Mouse (Mus musculus) embryonic facial prominence, embryonic 14.5 days (tissue): ENCODE measurements around the gene Hmgb3. TPM values are rescaled to one million over a fixed set of nuclear protein-coding genes. Genes with fewer than 3 reads are reported as not detected.
"Not testable (repeated sequence)": the region's sequence is repeated elsewhere in the genome, so short reads cannot be mapped to it uniquely, and the experiment has no call there.

ENCODE experiments used
- ATAC-seq: fragments of 200-750 bp; cut with Nextera tagmentation; 2 replicates; pipeline ENCODE4 v1.8.0; 2017; ENCODE audit warnings: low read depth, moderate number of reproducible peaks, moderate TSS enrichment
- DNase-seq: peaks from one replicate; pipeline ENCODE4 v3.0.0-alpha.2; 2015; ENCODE audit warnings: low spot score
- H3K27ac ChIP-seq: fragments of 300-500 bp; sonication (generic); replicated peaks from 2 replicates; pipeline ENCODE4 v1.5.1; 2014; ENCODE audit warnings: low read depth, mild to moderate bottlenecking, low read length, moderate library complexity
- H3K27me3 ChIP-seq: fragments of 300-500 bp; sonication (generic); replicated peaks from 2 replicates; pipeline ENCODE4 v1.6.1; 2014; ENCODE audit warnings: low read length; ENCODE audit not compliant: control insufficient read depth, insufficient read depth
- H3K36me3 ChIP-seq: fragments of 300-500 bp; sonication (generic); 2 replicates; pipeline ENCODE4 v1.6.1; 2014; ENCODE audit warnings: low read length, mixed read lengths; ENCODE audit not compliant: control insufficient read depth, insufficient read depth
- H3K4me1 ChIP-seq: fragments of 300-500 bp; sonication (generic); 2 replicates; pipeline ENCODE4 v1.6.1; 2014; ENCODE audit warnings: antibody characterized with exemption, low read length; ENCODE audit not compliant: control insufficient read depth, insufficient read depth
- H3K4me2 ChIP-seq: fragments of 300-500 bp; sonication (generic); 2 replicates; pipeline ENCODE4 v1.6.1; 2014; ENCODE audit warnings: low read depth, mild to moderate bottlenecking, low read length, moderate library complexity, mixed read lengths
- H3K4me3 ChIP-seq: fragments of 300-500 bp; sonication (generic); 2 replicates; pipeline ENCODE4 v1.5.1; 2014; ENCODE audit warnings: low read depth, mild to moderate bottlenecking, low read length
- H3K9ac ChIP-seq: fragments of 300-500 bp; sonication (generic); 2 replicates; pipeline ENCODE4 v1.6.1; 2014; ENCODE audit warnings: low read depth, mild to moderate bottlenecking, low read length, moderate library complexity, mixed read lengths
- H3K9me3 ChIP-seq: fragments of 300-500 bp; sonication (generic); 2 replicates; pipeline ENCODE4 v1.6.1; 2016; ENCODE audit warnings: low read length; ENCODE audit not compliant: control insufficient read depth
- WGBS: fragments of 180-500 bp; shearing (Covaris S2); extraction: QIAGEN DNeasy Blood & Tissue Kit; methylation state at CpG from one replicate; pipeline ENCODE4 v1.1.7; 2014; 5-methylcytosine and 5-hydroxymethylcytosine counted together
- polyA plus RNA-seq: library from polyadenylated mRNA; unstranded; fragments of >200 nt; fragmentation: Nextera tagmentation; extraction: Ambion mirVana; gene quantifications from 2 replicates; pipeline ENCODE4 v1.2.1, GENCODE M21; 2014

The Hmgb3 gene
- polyA plus RNA-seq: 122 and 159 TPM in 2 replicates

DNA sequence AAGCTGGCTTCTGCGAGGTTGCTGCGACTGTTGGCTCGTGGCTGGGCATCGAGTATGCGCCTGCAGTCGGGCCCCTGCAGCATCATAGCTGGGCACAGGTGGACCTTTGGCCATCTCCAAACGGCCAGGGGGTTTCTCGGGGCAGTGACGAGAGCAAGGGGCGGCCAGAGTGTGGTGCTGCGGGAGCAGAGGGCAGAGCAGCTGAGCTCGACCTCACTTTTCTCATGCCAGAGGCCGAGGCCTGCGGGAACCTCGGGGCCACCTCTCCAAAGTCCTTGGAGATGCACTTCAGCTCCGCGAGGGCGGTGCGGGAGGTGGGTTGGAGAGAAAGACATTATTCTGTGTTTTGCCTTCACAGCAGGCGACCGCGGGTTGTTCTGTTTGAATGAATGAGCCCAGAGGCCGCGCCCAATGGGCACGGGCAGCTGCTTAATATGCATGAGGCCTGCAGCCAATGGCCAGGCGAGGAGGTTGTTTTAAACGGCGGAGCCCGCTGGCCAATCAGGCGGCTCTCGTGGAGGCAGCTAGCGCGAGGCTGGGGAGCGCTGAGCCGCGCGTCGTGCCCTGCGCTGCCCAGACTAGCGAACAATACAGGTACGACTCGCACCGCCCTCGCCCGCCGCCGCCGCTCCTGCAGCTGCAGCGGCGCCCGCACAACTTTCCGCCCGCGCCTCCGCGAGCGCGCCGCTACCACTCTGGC lies at the start of gene Hmgb3:
Gene Hmgb3, plus strand, starts transcription at position 504 of the 700 bp plus-strand sequence.
- whole genome bisulfite sequencing: 27% methylated on average over 35 of the region's 59 CpGs
- peak within 1 kb of the TSS; percentile 62 for H3K4me3 ChIP-seq
- peak; percentile 98 for ATAC-seq

DNA sequence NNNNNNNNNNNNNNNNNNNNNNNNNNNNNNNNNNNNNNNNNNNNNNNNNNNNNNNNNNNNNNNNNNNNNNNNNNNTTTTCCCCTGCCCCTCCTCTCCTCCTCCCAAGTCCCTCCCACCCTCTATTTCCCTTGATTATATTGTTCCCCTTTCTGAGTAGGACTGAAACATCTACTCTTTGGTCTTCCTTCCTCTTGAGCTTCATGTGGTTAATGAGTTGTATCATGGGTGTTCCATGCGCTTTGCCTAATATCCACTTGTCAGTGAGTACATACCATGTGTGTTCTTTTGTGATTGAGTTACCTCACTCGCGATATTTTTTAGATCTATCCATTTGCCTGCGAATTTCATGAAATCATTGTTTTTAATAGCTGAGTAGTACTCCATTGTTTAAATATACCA lies 49.1 kb upstream of the Hmgb3 start:
- WGBS: 84% methylated on average over 4 of the region's 4 CpGs
- not testable (repeated sequence) for H3K27ac ChIP-seq, H3K4me1 ChIP-seq, H3K4me3 ChIP-seq, H3K9ac ChIP-seq, H3K36me3 ChIP-seq, H3K4me2 ChIP-seq, DNase-seq, ATAC-seq, H3K27me3 ChIP-seq, H3K9me3 ChIP-seq

More for the DNA sequence above, at the start of gene Hmgb3:
- peak within 1 kb of the TSS; percentile 92 for H3K27ac ChIP-seq
- peak within 1 kb of the TSS; percentile 89 for H3K9ac ChIP-seq
- H3K9me3 ChIP-seq: no peaks in the 10 kb centered on the region
- no peaks in the 10 kb centered on the region for H3K4me1 ChIP-seq
- DNase-seq: peak; percentile 96
- H3K36me3 ChIP-seq: peaks cover 6% of the 10 kb centered on the region; the same call in 1 of the 2 replicates
- peak within 1 kb of the TSS; percentile 63 for H3K4me2 ChIP-seq
- H3K27me3 ChIP-seq: no peaks in the 10 kb centered on the region; the same call in 1 of the 2 replicates

DNA sequence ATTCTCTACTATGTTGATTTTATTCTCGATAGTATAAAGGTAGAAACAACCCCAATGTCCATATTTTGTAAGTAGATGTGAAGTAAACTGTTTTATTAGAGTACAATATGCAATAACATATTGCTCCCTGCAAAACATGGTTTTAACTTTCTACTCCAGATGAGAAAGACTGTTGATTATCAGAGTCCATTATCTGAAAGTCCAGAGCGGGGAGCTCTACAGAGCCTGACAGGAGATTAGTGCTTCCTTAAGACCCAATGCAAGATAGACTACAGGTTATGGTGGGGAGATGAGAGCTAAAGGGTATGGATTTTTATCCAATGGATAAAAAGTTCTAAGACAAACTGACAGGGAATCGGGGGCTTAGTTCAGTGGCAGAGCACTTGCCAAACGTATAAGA lies 36.5 kb upstream of the Hmgb3 start:
- ATAC-seq (no peak), DNase-seq (no peak)
- Histone ChIP-seq H3K27ac (no peak overlapping the region), H3K4me3 (no peak overlapping the region), H3K9me3 (no peaks in the 10 kb centered on the region), H3K27me3 (no peaks in the 10 kb centered on the region), H3K36me3 (no peaks in the 10 kb centered on the region), H3K9ac (no peak overlapping the region), H3K4me1 (no peaks in the 10 kb centered on the region), H3K4me2 (no peak overlapping the region)
- 81% methylated on average over 4 of the region's 4 CpGs for WGBS

DNA sequence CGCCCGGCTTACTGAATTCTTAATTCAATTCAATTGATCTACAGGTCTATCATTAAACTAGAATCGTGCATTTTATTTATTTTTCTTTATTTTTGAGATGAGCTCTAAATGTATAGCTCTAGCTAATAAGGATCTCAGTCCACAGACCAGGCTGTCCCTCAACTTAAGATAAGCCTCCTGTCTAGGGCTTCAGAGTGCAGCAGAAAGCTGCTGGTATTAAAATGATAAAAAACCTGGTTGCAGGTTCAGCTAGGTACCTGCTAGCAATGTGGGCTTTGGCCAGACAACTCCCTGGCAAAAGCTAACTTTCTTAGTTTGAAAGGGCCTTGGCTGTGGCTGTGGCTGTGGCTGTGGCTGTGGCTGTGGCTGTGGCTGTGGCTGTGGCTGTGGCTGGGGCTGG lies 32.8 kb upstream of the Hmgb3 start:
- Histone ChIP-seq H3K36me3 (no peaks in the 10 kb centered on the region), H3K4me3 (no peak overlapping the region), H3K4me2 (no peak overlapping the region), H3K27ac (no peak overlapping the region), H3K9me3 (no peaks in the 10 kb centered on the region), H3K4me1 (no peaks in the 10 kb centered on the region), H3K27me3 (no peaks in the 10 kb centered on the region), H3K9ac (no peak overlapping the region)
- DNase-seq: no peak
- no peak for ATAC-seq
- WGBS: 89% methylated on average over 3 of the region's 3 CpGs

DNA sequence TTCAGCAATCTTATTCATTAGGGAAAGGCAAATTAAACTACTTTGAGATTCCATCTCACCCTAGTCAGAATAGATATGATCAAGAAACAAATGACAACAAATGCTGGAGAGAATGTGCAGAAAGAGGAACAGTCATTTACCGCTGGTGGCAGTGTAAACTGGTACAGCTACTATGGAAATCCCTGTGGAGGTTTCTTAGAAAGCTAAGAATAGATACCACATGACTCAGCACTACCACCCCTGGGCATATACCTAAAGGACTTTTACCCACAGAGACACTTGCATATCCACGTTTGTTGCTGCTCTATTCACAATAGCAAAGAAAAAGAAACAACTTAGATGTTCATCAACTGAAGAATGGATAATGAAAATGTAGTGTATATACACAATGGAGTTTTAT lies 31.4 kb upstream of the Hmgb3 start:
- H3K9ac ChIP-seq: no peak overlapping the region
- ATAC-seq: no peak
- no peaks in the 10 kb centered on the region for H3K27me3 ChIP-seq
- H3K4me3 ChIP-seq: no peak overlapping the region
- H3K36me3 ChIP-seq: no peaks in the 10 kb centered on the region
- H3K4me2 ChIP-seq: no peak overlapping the region
- 57% methylated on average over 2 of the region's 2 CpGs for WGBS
- H3K4me1 ChIP-seq: peaks cover 4% of the 10 kb centered on the region; the same call in 1 of the 2 replicates
- peak; percentile 4 for DNase-seq
- no peak overlapping the region for H3K27ac ChIP-seq
- no peaks in the 10 kb centered on the region for H3K9me3 ChIP-seq

DNA sequence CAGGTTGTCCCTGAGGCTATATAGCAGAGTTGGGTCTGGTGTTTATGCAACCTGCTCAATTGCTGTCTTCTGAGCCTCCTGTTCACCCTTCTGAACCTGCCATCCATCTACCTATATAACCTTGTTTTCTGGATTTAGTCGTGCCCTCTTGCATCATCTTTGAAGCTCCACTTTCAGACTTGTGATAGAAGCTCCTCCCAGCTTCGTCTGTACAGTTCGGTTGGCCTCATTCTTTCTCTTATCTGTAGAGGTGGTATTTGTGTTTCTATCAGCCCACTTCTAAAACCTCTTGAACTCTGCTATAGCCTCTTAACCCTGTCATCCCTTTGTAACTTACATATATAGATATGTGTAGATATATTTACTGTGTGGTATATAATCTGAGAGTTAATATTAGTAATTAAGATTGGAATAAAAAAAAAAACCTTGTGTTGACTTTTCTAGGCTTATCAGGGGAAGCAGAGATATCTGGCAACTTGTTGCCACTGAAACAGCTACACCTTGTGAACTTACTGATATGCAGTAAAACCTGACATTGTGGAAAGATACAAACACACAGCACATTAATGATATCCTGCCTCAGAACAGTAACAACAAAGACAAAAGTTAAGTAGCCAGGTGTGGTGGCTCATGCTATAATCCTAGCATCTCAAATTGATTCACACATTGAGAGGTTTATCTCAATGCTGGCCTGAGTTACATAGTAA lies 30.0 kb upstream of the Hmgb3 start:
- Histone ChIP-seq H3K9me3 (no peaks in the 10 kb centered on the region), H3K27me3 (no peaks in the 10 kb centered on the region), H3K4me2 (no peak overlapping the region), H3K4me3 (no peak overlapping the region), H3K9ac (no peak overlapping the region), H3K4me1 (peaks cover 4% of the 10 kb centered on the region; the same call in 1 of the 2 replicates), H3K36me3 (no peaks in the 10 kb centered on the region), H3K27ac (no peak overlapping the region)
- 65% methylated on average over 3 of the region's 3 CpGs for WGBS
- ATAC-seq: no peak
- DNase-seq: no peak

DNA sequence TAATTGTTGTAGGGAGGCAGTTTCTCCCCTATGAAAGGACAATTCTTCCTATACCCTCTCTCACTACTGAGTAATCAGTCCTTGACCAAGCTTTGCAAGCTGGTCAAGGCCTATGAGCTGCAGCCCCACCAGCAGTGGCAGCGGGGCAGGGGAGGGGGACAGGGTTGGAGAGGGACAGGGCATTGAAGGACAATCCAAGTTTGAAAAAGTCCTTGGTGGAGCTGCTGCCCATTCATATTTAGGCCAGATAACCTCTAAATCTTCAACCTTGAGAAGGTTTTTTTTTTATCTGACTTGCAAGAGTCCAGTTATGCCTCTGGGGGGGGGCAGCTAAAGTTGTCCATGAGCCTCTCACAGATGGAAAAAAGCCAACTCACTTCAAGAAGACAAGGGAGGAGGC lies 28.3 kb upstream of the Hmgb3 start:
- Histone ChIP-seq H3K4me2 (no peak overlapping the region), H3K27ac (no peak overlapping the region), H3K9ac (no peak overlapping the region), H3K4me3 (no peak overlapping the region), H3K36me3 (no peaks in the 10 kb centered on the region), H3K4me1 (peaks cover 4% of the 10 kb centered on the region; the same call in 1 of the 2 replicates), H3K27me3 (no peaks in the 10 kb centered on the region), H3K9me3 (no peaks in the 10 kb centered on the region)
- WGBS: 67% methylated on average over 1 of the region's 1 CpGs
- DNase-seq (no peak), ATAC-seq (no peak)

DNA sequence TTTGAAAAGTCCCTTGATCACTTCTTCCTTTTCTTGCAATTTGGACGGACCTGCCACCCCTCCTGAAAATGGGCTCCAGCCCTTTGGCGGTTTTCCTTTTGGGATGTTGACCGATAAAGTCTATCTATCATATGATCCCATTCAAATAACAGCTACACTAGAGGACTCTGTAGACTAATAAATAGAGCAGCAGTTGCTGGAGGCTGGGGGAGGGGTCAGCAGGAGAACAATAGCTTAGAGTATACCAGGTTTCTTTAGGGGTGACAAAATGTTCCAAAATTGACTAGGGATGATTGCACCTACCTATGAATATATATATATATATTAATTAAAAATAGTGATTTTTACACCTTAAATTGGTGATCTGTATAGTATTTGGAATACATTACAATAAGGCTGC lies 27.6 kb upstream of the Hmgb3 start:
- no peak for DNase-seq
- H3K27ac ChIP-seq: no peak overlapping the region

More for the DNA sequence above, 27.6 kb upstream of the Hmgb3 start:
- Histone ChIP-seq H3K9ac (no peak overlapping the region), H3K27me3 (no peaks in the 10 kb centered on the region), H3K4me2 (no peak overlapping the region), H3K4me3 (no peak overlapping the region), H3K36me3 (no peaks in the 10 kb centered on the region), H3K4me1 (peaks cover 4% of the 10 kb centered on the region; the same call in 1 of the 2 replicates), H3K9me3 (no peaks in the 10 kb centered on the region)
- no peak for ATAC-seq
- WGBS: 49% methylated on average over 3 of the region's 3 CpGs
